Mouse (Mus musculus): ENCODE results near the gene Carm1. TPM values are rescaled to one million over a fixed set of nuclear protein-coding genes. Genes with fewer than 3 reads are reported as not detected.
A peak's percentile ranks its signal among the peaks of the same experiment; 100 is the strongest.

Carm1 gene
- 79.5 and 86.8 TPM in 2 replicates for polyA plus RNA-seq (2016; fragmentation: Nextera tagmentation; extraction: Ambion mirVana)

DNA sequence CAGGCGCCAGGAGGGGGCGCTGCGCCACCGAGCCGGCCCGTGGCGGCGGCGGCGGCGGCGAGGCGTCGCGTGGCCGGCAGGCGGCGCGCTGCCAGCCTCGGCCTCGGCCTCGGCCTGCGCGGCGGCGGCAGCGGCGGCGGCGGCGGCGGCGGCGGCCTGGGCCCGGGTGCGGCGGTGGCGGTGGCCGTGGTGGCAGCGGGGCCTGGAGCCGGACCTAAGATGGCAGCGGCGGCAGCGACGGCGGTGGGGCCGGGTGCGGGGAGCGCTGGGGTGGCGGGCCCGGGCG lies at the start of gene Carm1:
Gene Carm1 (plus strand): TSS at position 106 of the 286 bp plus-strand sequence.
- Histone ChIP-seq H3K9ac (peak within 1 kb of the TSS; percentile 96), H3K27me3 (no peaks in the 10 kb centered on the region), H3K36me3 (peaks cover 19% of the 10 kb centered on the region), H3K9me3 (no peaks in the 10 kb centered on the region), H3K4me3 (peak within 1 kb of the TSS; percentile 77), H3K27ac (peak within 1 kb of the TSS; percentile 99), H3K4me1 (peaks cover 19% of the 10 kb centered on the region), H3K4me2 (replicated peaks) (peak within 1 kb of the TSS; percentile 67)
- ATAC-seq (ENCODE audit: insufficient number of reproducible peaks, insufficient read depth, low FRiP score, low TSS enrichment), result no peak; the same call in 1 of the 2 replicates
- under 1% methylated on average over 35 of the region's 52 CpGs for WGBS

DNA sequence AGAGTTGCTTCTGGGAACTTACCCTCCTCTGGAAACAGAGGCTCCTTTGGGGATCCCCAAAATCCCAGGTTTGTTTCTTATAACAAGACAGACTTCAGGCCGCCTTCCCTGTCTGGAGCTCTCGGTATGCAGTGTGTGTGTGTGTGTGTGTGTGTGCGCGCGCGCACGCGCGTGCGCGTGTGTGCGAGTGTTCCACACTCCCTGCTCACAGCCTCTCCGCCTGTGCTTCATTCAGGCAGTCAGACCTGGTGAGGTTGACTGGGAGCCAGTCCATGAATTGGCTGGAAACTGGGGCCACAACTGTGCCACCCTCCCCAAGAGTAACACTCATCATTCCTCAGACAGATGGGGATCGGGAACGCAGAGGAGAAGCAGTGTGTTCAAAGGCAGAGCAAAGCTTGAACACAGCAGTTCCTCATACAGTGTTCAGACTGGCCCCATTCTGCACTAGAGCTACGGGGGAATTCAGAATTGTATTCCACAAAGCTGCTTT lies 49.6 kb upstream of the Carm1 start:
- no peaks in the 10 kb centered on the region for H3K27me3 ChIP-seq
- H3K4me3 ChIP-seq, result peak overlapping the region; percentile 16; the same call in 1 of the 2 replicates
- 42% methylated on average over 16 of the region's 16 CpGs for WGBS
- H3K9me3 ChIP-seq, result no peaks in the 10 kb centered on the region
- ATAC-seq (ENCODE audit: insufficient number of reproducible peaks, insufficient read depth, low FRiP score, low TSS enrichment), result peak; percentile 74
- peak overlapping the region; percentile 98 for H3K27ac ChIP-seq
- H3K4me1 ChIP-seq, result peaks cover 38% of the 10 kb centered on the region
- peak overlapping the region; percentile 12; the same call in 1 of the 2 replicates for H3K9ac ChIP-seq
- H3K36me3 ChIP-seq, result peaks cover 29% of the 10 kb centered on the region
- H3K4me2 ChIP-seq (replicated peaks), result peak overlapping the region; percentile 52

DNA sequence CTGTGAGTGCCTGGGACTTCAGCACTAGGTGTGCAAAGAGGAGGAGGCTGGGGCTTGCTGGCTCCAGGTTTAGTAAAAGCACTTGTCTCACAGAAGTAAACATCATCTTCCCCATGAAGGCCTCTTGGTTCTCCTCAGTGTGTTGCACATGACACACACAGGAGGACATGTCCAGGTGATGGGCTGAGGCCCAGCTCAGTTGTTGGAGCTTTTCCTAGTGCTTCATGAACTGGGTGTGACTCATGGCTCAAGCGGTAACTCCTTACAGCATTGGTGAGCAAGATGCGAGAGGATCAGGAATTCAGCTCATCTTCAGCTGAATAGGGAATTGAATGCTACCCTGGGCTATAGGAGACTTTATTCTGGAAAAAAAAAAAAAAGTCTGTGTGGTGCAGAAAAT lies 49.0 kb upstream of the Carm1 start:
- Histone ChIP-seq H3K27ac (peak overlapping the region; percentile 98), H3K4me2 (replicated peaks) (peak overlapping the region; percentile 52), H3K27me3 (no peaks in the 10 kb centered on the region), H3K9me3 (no peaks in the 10 kb centered on the region), H3K36me3 (peaks cover 30% of the 10 kb centered on the region), H3K9ac (no peak overlapping the region), H3K4me3 (peak overlapping the region; percentile 16; the same call in 1 of the 2 replicates), H3K4me1 (peaks cover 38% of the 10 kb centered on the region)
- 93% methylated on average over 2 of the region's 2 CpGs for WGBS
- ATAC-seq (ENCODE audit: insufficient number of reproducible peaks, insufficient read depth, low FRiP score, low TSS enrichment), result no peak

DNA sequence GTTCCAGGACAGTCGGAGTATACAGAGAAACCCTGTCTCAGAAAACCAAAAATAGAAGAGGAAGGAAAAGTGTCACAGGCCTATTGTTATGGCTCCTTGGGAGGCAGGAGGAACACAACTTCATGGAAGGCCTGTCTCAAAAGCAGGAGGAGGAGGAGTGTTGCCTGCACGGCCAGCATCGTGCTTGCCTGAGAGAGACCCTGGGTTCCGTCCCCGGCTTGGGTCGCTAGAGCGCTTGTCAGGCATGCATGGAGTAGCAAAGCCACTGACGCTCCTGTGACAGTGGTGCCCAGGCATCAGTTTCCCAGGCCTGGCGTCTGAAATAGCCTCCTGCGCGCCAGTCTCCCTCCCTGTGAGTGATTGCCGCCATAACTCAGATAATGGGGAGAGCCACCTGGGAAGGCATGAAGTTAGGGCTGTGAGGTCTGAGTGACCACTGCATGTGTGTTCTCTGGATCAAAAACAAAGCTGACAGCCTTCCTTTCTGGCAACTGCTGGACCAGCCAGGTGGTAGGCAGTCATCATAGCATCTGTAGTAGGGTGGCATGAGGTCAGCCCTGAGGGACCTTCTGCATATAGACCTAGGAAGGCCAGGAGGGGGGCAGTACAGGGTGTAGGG lies 48.3 kb upstream of the Carm1 start:
- Histone ChIP-seq H3K9me3 (no peaks in the 10 kb centered on the region), H3K9ac (no peak overlapping the region), H3K4me2 (replicated peaks) (no peak overlapping the region), H3K4me1 (peaks cover 35% of the 10 kb centered on the region), H3K4me3 (no peak overlapping the region), H3K27me3 (no peaks in the 10 kb centered on the region), H3K36me3 (peaks cover 33% of the 10 kb centered on the region), H3K27ac (peak overlapping the region; percentile 98)
- no peak for ATAC-seq (ENCODE audit: insufficient number of reproducible peaks, insufficient read depth, low FRiP score, low TSS enrichment)
- 90% methylated on average over 12 of the region's 12 CpGs for WGBS

DNA sequence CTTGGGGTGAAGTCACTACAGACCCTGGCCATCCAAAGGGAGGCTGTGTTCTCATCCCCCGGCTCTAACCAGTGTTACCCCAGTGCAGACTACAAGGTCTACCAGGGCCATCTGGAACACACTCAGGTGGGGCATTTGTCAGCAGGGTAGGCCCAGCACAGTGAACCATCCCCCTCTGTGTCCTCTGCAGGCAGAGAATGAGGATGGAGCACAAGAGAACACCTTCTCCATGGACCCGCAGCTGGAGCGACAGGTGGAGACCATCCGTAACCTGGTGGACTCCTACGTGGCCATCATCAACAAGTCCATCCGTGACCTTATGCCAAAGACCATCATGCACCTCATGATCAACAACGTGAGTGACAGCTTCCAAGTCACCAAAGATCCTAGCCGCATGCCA lies 43.3 kb upstream of the Carm1 start:
- H3K36me3 ChIP-seq, result peaks cover 76% of the 10 kb centered on the region
- no peak for ATAC-seq (ENCODE audit: insufficient number of reproducible peaks, insufficient read depth, low FRiP score, low TSS enrichment)
- 93% methylated on average over 8 of the region's 8 CpGs for WGBS
- H3K9ac ChIP-seq, result no peak overlapping the region
- no peak overlapping the region for H3K27ac ChIP-seq
- no peak overlapping the region for H3K4me2 ChIP-seq (replicated peaks)
- no peaks in the 10 kb centered on the region for H3K9me3 ChIP-seq
- no peaks in the 10 kb centered on the region for H3K27me3 ChIP-seq
- no peak overlapping the region for H3K4me3 ChIP-seq
- H3K4me1 ChIP-seq, result no peaks in the 10 kb centered on the region

DNA sequence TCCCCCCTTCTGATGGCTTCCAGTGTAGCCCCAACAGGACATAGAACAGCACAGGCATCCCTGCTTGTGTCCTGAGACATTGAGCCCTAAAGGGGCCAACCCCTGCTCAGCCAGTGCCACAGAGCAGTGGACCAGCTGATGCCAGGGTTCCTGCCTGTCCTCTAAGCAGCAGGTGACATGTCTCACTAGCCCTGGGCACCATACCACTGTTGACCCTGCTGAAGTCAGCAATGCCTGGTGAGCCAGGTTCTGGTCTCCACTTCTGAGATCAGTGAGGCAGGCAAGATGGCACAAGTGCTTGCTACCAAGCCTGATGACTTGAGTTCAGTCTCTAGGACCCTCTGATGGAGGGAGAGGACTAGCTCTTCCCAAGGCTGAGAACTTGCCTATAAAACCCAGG lies 40.9 kb upstream of the Carm1 start:
- Histone ChIP-seq H3K27me3 (no peaks in the 10 kb centered on the region), H3K9me3 (no peaks in the 10 kb centered on the region), H3K4me3 (no peak overlapping the region), H3K36me3 (peaks cover 69% of the 10 kb centered on the region), H3K9ac (no peak overlapping the region), H3K4me2 (replicated peaks) (no peak overlapping the region), H3K27ac (no peak overlapping the region), H3K4me1 (peaks cover 8% of the 10 kb centered on the region)
- ATAC-seq (ENCODE audit: insufficient number of reproducible peaks, insufficient read depth, low FRiP score, low TSS enrichment), result no peak

DNA sequence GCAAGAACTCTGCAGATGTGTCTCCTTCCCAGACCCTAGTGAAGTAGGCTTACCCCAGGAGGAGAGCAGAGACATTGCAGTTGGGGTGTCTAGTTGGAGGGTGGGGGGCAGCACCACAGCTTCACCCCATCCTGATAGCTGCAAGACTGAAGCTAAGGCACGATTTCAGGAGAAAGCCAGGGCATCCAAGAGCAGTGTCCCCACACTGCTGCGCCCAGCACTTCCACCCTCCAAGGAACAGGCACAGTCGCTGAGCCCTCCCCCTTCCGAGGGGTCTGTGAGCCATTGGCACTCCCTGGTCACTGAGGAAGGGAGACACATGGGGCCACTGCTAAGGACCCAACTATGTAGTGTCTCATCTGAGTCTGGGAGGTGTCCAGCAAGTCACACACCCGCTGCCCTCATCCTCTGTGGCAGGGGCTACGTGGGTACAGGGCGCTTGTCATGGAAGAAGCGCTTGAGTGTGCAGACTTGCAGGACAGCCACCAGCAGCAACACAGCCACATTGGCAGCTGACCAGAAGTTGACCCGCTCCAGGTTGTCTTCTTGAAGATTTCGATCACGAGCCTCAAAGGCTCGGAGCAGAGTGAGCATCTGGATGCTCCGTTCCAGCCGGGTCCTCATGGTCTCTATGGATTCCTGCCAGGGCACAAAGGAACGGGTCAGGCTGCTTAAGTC lies 38.8 kb upstream of the Carm1 start:
- Histone ChIP-seq H3K4me1 (peaks cover 12% of the 10 kb centered on the region), H3K27ac (no peak overlapping the region), H3K27me3 (no peaks in the 10 kb centered on the region), H3K9ac (no peak overlapping the region), H3K36me3 (peaks cover 58% of the 10 kb centered on the region), H3K9me3 (no peaks in the 10 kb centered on the region), H3K4me2 (replicated peaks) (no peak overlapping the region), H3K4me3 (no peak overlapping the region)
- WGBS, result 92% methylated on average over 15 of the region's 15 CpGs
- ATAC-seq (ENCODE audit: insufficient number of reproducible peaks, insufficient read depth, low FRiP score, low TSS enrichment), result no peak

DNA sequence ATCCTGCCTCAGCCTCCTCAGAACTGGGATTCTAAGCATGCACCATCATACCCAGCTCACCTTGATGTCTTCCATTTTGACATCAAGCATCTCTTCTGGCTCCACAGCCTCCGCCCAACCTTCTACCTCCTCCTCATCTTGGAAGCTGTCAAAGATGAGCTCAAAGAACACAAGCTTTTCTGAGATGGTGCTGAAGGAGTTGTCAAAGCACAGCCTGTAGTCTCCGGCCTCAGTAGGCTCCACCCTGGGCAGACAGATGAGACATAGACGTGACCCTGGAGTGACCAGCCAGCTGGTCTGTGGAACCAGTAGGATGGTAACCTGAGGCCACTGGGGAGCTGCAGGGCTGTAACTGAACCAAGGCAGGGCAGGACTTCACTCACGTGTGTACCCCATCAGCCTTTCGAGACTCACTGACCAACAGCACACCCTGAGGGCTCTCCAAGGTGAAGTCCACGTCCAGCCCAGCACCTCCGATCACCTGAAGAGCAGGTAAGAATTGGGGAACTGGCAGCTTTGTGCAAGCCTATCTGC lies 37.8 kb upstream of the Carm1 start:
- Histone ChIP-seq H3K9ac (peak overlapping the region; percentile 46), H3K4me1 (peaks cover 12% of the 10 kb centered on the region), H3K36me3 (peaks cover 49% of the 10 kb centered on the region), H3K27me3 (no peaks in the 10 kb centered on the region), H3K27ac (no peak overlapping the region), H3K9me3 (no peaks in the 10 kb centered on the region), H3K4me3 (peak overlapping the region; percentile 50), H3K4me2 (replicated peaks) (peak overlapping the region; percentile 64)
- WGBS, result 71% methylated on average over 7 of the region's 7 CpGs
- no peak for ATAC-seq (ENCODE audit: insufficient number of reproducible peaks, insufficient read depth, low FRiP score, low TSS enrichment)

DNA sequence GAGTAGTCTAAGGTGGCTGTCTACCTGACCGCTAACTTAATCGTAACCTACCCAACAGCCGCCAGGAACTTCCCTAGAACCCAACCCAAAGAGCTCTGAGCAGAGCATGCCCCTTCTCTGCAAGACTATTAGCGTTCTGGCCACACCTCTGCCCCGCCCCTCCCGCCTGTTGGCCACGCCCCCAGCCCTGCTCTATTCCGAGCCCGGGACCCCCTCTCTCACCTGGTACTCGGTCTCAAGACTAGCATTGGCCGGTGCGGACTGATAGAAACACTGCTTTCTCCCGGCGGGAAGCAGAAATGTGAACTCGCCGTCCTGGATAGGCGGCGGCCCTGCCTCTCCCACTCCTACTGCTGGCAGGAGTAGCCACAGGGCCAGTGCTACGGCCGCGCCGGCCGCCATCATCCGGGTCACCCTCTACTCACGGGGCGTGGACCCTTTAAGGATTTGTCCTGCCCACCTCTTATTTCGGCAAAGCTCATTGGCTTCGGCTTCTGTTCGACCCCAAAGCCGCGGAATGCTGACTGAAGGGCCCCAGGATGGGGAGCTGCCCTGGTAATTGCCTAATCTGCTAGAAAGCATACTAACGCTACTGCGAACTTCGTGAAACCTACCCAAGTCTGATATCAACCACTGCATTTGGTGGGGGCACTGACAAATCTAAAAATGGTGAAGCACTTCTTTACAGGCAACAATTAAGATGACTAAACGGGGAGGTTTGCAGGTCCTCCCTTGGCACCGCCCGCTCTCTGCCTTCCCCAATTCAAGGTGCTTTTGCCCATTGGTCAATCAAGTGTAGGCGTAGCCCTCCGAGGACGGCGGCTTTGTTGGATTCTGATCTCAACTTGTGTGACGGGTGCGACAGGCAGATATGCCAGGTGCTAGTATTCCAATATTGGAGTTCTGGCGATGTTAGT lies 36.7 kb upstream of the Carm1 start, which contains the start of gene Tmed1:
Gene Tmed1 (minus strand): TSS at position 481 of the 917 bp plus-strand sequence.
- peak within 1 kb of the TSS; percentile 54 for H3K9ac ChIP-seq
- H3K4me1 ChIP-seq, result peaks cover 12% of the 10 kb centered on the region
- peak within 1 kb of the TSS; percentile 76 for H3K27ac ChIP-seq
- peak within 1 kb of the TSS; percentile 50 for H3K4me3 ChIP-seq
- no peaks in the 10 kb centered on the region for H3K27me3 ChIP-seq
- peak within 1 kb of the TSS; percentile 64 for H3K4me2 ChIP-seq (replicated peaks)
- H3K36me3 ChIP-seq, result peaks cover 38% of the 10 kb centered on the region
- under 1% methylated on average over 44 of the region's 44 CpGs for WGBS
- peak; percentile 95 for ATAC-seq (ENCODE audit: insufficient number of reproducible peaks, insufficient read depth, low FRiP score, low TSS enrichment)
- no peaks in the 10 kb centered on the region for H3K9me3 ChIP-seq

DNA sequence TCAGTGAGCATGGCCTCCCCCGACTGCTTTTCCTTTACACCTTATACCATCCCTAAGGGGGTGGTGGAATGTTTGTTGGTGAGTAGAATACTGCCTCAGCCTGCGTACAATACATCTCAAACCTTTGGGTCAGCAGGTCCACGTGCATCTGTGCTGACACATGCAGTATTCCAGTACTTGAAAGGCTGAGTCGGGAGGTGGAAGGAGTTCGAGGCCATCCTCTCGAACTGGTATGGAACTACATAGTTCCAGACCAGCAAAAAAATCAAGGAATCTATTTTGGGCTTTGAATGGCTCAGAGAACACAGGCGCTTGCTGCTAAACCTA lies 36.0 kb upstream of the Carm1 start:
- Histone ChIP-seq H3K36me3 (peaks cover 32% of the 10 kb centered on the region), H3K4me3 (peak overlapping the region; percentile 50), H3K4me1 (peaks cover 12% of the 10 kb centered on the region), H3K4me2 (replicated peaks) (peak overlapping the region; percentile 64), H3K9me3 (no peaks in the 10 kb centered on the region), H3K27ac (peak overlapping the region; percentile 76), H3K27me3 (no peaks in the 10 kb centered on the region), H3K9ac (peak overlapping the region; percentile 54)
- 4% methylated on average over 7 of the region's 7 CpGs for WGBS
- 0 out of 2 replicates have a peak, but pooled peaks have one; percentile 1 for ATAC-seq (ENCODE audit: insufficient number of reproducible peaks, insufficient read depth, low FRiP score, low TSS enrichment)

DNA sequence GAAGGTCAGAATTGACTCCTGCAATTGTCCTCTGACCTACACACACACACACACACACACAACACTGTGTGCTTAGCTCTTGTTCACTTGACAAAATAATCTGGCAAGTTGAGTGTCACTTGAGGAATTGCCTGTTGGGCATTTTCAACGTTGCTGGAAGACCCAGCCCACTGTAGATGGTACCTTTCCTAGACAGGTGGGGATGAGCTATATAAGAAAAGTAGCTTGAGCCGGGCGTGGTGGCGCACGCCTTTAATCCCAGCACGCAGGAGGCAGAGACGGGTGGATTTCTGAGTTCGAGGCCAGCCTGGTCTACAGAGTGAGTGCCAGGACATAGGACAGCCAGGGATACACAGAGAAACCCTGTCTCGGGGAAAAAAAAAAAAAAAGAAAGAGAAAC lies 35.6 kb upstream of the Carm1 start:
- Histone ChIP-seq H3K9ac (peak overlapping the region; percentile 54; the same call in 1 of the 2 replicates), H3K9me3 (no peaks in the 10 kb centered on the region), H3K27ac (0 out of 2 replicates have a peak overlapping the region, but pooled peaks have one; percentile 76), H3K36me3 (peaks cover 28% of the 10 kb centered on the region), H3K4me1 (peaks cover 12% of the 10 kb centered on the region), H3K4me2 (replicated peaks) (peak overlapping the region; percentile 64), H3K27me3 (no peaks in the 10 kb centered on the region), H3K4me3 (peak overlapping the region; percentile 50)
- no peak for ATAC-seq (ENCODE audit: insufficient number of reproducible peaks, insufficient read depth, low FRiP score, low TSS enrichment)
- 75% methylated on average over 9 of the region's 9 CpGs for WGBS
